Mouse (Mus musculus) hindbrain, embryonic 10.5 days (tissue): ENCODE data around the gene Ambra1. TPM values are rescaled to one million over a fixed set of nuclear protein-coding genes. Genes with fewer than 3 reads are reported as not detected.

ENCODE experiments used
- DNase-seq: peaks from one replicate; pipeline ENCODE4 v3.0.0-alpha.2; 2017; ENCODE audit warnings: low spot score
- H3K27ac ChIP-seq: fragments of 300-500 bp; sonication (generic); 2 replicates; pipeline ENCODE4 v1.5.1; 2016; ENCODE audit warnings: mild to moderate bottlenecking, moderate library complexity
- H3K27me3 ChIP-seq: fragments of 300-500 bp; sonication (generic); 2 replicates; pipeline ENCODE4 v1.6.1; 2016; ENCODE audit warnings: mild to moderate bottlenecking; ENCODE audit not compliant: poor library complexity, insufficient read depth, severe bottlenecking
- H3K36me3 ChIP-seq: fragments of 300-500 bp; sonication (generic); 2 replicates; pipeline ENCODE4 v1.6.1; 2016; ENCODE audit warnings: mild to moderate bottlenecking, moderate library complexity
- H3K4me1 ChIP-seq: fragments of 300-500 bp; sonication (generic); replicated peaks from 2 replicates; pipeline ENCODE4 v1.6.1; 2016; ENCODE audit warnings: mild to moderate bottlenecking
- H3K4me3 ChIP-seq: fragments of 300-500 bp; sonication (generic); 2 replicates; pipeline ENCODE4 v1.5.1; 2016; ENCODE audit warnings: mild to moderate bottlenecking, moderate library complexity
- H3K9me3 ChIP-seq: fragments of 300-500 bp; sonication (generic); 2 replicates; pipeline ENCODE4 v1.6.1; 2016; ENCODE audit warnings: mild to moderate bottlenecking, moderate library complexity
- WGBS: fragments of 180-500 bp; shearing (Covaris S2); methylation state at CpG from one replicate; pipeline ENCODE4 v1.1.7; 2016; 5-methylcytosine and 5-hydroxymethylcytosine counted together
- polyA plus RNA-seq: library from polyadenylated mRNA; unstranded; fragments of >200 nt; fragmentation: Nextera tagmentation; extraction: Ambion mirVana; gene quantifications from 2 replicates; pipeline ENCODE4 v1.2.1, GENCODE M21; 2016

Ambra1 gene
- polyA plus RNA-seq, 1 experiment from 2014 or later: 25.7 TPM

GRCm38 (mm10) chr2:91852446-91853191, 122.7 kb downstream of the Ambra1 start:
- no peaks in the 10 kb centered on the region for H3K27me3 ChIP-seq
- H3K4me3 ChIP-seq: no peak overlapping the region
- H3K27ac ChIP-seq: no peak overlapping the region
- H3K36me3 ChIP-seq: no peaks in the 10 kb centered on the region
- no peaks in the 10 kb centered on the region for H3K9me3 ChIP-seq
- DNase-seq: peak; percentile 31
- WGBS: 19% methylated on average over 2 of the region's 2 CpGs
- peaks cover 12% of the 10 kb centered on the region for H3K4me1 ChIP-seq

GRCm38 (mm10) chr2:91854575-91854974, 124.6 kb downstream of the Ambra1 start:
- Histone ChIP-seq H3K4me1 (peaks cover 15% of the 10 kb centered on the region), H3K27ac (no peak overlapping the region), H3K9me3 (no peaks in the 10 kb centered on the region), H3K27me3 (no peaks in the 10 kb centered on the region), H3K36me3 (no peaks in the 10 kb centered on the region), H3K4me3 (no peak overlapping the region)
- no peak for DNase-seq
- 79% methylated on average over 6 of the region's 6 CpGs for WGBS

GRCm38 (mm10) chr2:91856958-91857357, 127.0 kb downstream of the Ambra1 start:
- 92% methylated on average over 3 of the region's 3 CpGs for WGBS
- H3K9me3 ChIP-seq: no peaks in the 10 kb centered on the region
- no peak overlapping the region for H3K4me3 ChIP-seq
- H3K27me3 ChIP-seq: no peaks in the 10 kb centered on the region
- no peak for DNase-seq
- no peak overlapping the region for H3K27ac ChIP-seq
- no peaks in the 10 kb centered on the region for H3K36me3 ChIP-seq
- peaks cover 15% of the 10 kb centered on the region for H3K4me1 ChIP-seq

- no peak overlapping the region for H3K4me3 ChIP-seq
- no peaks in the 10 kb centered on the region for H3K9me3 ChIP-seq
- H3K36me3 ChIP-seq: no peaks in the 10 kb centered on the region
- no peaks in the 10 kb centered on the region for H3K27me3 ChIP-seq
- H3K4me1 ChIP-seq: peaks cover 3% of the 10 kb centered on the region; the same call in 1 of the 2 replicates
- 64% methylated on average over 4 of the region's 4 CpGs for whole genome bisulfite sequencing
- DNase-seq: no peak
- no peak overlapping the region for H3K27ac ChIP-seq
Measured at GRCm38 (mm10) chr2:91859423-91859822, 129.5 kb downstream of the Ambra1 start.

DNA sequence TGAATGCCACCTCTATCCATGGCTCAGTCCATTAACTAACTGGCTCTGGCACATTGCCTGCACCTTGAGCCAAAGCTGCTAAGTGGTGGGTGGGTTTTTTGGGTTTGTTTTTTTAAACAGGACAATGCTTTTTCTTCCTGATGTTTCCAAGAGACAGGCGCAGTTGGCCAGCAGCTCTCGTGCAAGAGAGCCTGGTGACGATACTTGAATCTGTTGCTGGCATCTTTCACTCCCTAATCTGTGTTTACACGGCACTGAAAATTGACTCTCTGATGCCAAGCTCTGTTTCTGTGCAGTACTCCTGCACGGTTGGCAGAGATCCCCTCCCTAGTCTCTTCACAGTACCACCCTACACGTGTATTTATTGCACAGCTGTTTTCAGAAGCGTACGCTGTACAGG, 140.8 kb downstream of the Ambra1 start:
- 88% methylated on average over 8 of the region's 8 CpGs for WGBS
- Histone ChIP-seq H3K27ac (no peak overlapping the region), H3K9me3 (no peaks in the 10 kb centered on the region), H3K36me3 (peaks cover 5% of the 10 kb centered on the region), H3K4me3 (no peak overlapping the region), H3K4me1 (no peaks in the 10 kb centered on the region), H3K27me3 (no peaks in the 10 kb centered on the region)
- no peak for DNase-seq

DNA sequence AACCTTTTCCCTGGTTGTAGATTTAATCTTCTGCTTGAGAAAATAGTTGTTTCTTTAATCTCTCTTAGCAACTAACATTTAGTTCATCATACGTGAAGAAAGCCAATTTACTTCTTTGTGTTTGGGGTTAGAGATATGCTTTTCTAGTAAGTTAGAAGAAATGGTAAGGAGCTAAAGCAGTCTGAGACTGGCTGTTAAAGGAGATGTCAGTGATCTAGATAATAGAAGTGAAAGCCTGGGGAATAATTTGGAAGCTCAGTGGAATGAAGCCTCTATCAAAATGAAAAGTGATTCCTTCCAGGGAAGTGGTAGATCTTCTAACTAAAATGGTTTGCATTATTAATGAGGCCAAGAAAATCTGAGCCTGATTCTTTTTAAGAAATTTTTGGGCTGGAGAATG, 141.3 kb downstream of the Ambra1 start:
- peaks cover 9% of the 10 kb centered on the region for H3K36me3 ChIP-seq
- no peak for DNase-seq
- H3K27ac ChIP-seq: no peak overlapping the region
- WGBS: 91% methylated on average over 1 of the region's 1 CpGs
- H3K4me3 ChIP-seq: no peak overlapping the region
- H3K4me1 ChIP-seq: no peaks in the 10 kb centered on the region
- no peaks in the 10 kb centered on the region for H3K9me3 ChIP-seq
- H3K27me3 ChIP-seq: no peaks in the 10 kb centered on the region

DNA sequence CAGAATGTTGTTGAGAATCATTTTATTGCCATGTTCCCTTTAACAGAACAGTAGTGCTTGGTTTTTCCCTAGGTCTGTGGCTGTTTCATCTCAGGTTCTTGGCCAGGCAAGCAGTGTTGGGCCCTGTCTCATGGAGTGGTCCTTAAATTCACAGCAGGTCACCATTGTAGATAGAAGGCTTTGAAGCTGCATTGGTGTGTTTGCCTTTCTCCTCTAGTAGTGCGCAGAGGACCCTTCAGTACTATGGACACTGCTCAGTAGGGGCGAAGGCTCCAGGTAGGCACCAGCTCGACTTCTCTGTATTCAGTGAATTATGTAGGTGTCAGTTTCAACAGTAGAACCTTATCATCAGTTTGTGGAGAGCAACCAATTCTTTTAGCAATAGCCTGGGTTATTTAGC, 142.7 kb downstream of the Ambra1 start:
- WGBS: 96% methylated on average over 3 of the region's 3 CpGs
- H3K27me3 ChIP-seq: no peaks in the 10 kb centered on the region
- no peak for DNase-seq
- H3K36me3 ChIP-seq: peaks cover 21% of the 10 kb centered on the region
- H3K27ac ChIP-seq: no peak overlapping the region
- H3K4me1 ChIP-seq: no peaks in the 10 kb centered on the region
- H3K9me3 ChIP-seq: no peaks in the 10 kb centered on the region
- H3K4me3 ChIP-seq: no peak overlapping the region

DNA sequence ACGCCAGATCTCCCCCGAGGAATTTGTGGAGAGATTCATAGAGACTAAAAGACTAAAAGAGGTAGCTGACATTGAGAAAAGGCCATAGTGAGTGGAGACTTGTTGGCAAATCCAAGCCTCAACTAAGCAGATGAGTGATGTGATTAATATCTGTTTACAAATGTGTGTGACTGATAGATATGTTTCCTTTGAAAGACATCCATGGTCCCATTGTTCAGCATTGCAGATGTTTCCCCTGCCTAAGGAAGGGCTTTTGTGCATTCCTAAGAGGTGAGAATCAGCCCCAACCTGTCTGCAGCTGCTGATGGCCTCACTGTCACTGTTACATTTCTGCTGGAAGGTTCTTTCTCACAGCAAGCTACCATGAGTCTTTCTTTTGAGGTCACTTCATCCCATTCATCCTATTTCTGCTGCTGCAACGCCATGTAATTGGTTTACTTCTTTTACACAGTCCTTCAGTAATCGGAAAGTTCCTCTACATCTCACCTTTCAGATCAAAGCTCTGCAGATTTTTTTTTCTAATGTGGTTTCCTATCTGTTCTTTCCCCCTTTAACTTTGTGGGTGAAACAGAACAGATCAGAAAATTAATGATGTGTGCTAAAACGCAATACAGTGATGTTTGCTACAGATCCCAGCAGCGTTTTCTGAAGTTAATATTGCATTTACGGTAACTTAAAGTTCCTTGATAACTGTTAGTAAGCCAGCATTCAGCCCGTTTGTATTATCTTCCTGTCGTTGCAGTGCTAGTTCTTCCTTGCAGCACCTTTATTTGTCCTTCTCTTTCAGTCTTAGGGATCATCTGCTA, 146.3 kb downstream of the Ambra1 start:
- no peaks in the 10 kb centered on the region for H3K9me3 ChIP-seq
- no peaks in the 10 kb centered on the region for H3K4me1 ChIP-seq
- no peak for DNase-seq
- WGBS: 91% methylated on average over 9 of the region's 9 CpGs
- no peak overlapping the region for H3K27ac ChIP-seq
- no peak overlapping the region for H3K4me3 ChIP-seq
- H3K36me3 ChIP-seq: peaks cover 21% of the 10 kb centered on the region
- H3K27me3 ChIP-seq: no peaks in the 10 kb centered on the region

- peaks cover 21% of the 10 kb centered on the region for H3K36me3 ChIP-seq
- no peaks in the 10 kb centered on the region for H3K4me1 ChIP-seq
- 96% methylated on average over 2 of the region's 2 CpGs for WGBS
- H3K9me3 ChIP-seq: no peaks in the 10 kb centered on the region
- no peak overlapping the region for H3K27ac ChIP-seq
- H3K4me3 ChIP-seq: no peak overlapping the region
- H3K27me3 ChIP-seq: no peaks in the 10 kb centered on the region
- no peak for DNase-seq
Measured at GRCm38 (mm10) chr2:91876806-91877140, 146.8 kb downstream of the Ambra1 start.

DNA sequence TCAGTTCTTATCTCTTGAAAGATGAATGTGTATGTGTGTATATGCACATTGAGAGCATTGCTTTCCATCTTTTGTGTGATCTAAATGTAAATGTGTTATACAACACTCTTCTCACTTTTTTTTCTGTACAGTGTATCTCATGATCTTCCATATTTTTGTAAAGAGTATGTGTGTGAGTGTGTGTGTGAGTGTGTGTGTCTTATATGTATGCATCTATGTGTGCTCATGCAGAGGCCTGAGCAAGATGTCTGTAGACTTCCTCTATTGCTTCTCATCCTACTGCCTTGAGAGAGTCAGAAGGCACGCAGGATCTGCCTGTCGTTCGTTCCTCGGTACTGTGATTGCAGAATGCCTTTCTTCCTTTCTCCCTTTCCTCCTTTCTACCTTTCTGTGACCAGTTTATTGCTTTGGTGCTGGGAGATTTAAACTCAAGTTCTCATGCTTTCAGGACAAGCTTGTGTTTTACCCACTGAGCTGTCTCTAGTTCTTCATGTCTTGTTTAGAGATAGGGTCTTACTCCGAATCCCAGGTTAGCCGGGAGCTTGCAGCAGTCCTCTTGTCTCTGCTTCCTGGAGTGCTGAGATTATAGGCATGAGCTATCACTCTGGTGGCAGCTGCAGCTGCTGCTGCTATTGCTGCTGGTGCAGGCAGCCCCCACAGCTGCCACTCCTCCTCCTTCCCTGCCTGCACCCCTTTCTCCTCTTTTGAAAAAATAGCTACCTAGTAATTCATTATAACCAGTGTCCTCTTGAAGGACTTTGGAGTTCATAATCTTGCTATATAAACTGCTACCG, 148.7 kb downstream of the Ambra1 start:
- Histone ChIP-seq H3K9me3 (no peaks in the 10 kb centered on the region), H3K36me3 (peaks cover 21% of the 10 kb centered on the region), H3K4me3 (no peak overlapping the region), H3K27me3 (no peaks in the 10 kb centered on the region), H3K27ac (no peak overlapping the region), H3K4me1 (no peaks in the 10 kb centered on the region)
- DNase-seq: no peak
- 86% methylated on average over 7 of the region's 7 CpGs for WGBS

- H3K36me3 ChIP-seq: peaks cover 30% of the 10 kb centered on the region
- H3K4me3 ChIP-seq: no peak overlapping the region
- H3K27me3 ChIP-seq: no peaks in the 10 kb centered on the region
- DNase-seq: no peak
- H3K4me1 ChIP-seq: no peaks in the 10 kb centered on the region
- H3K9me3 ChIP-seq: no peaks in the 10 kb centered on the region
- H3K27ac ChIP-seq: no peak overlapping the region
- 89% methylated on average over 4 of the region's 4 CpGs for WGBS
Measured at GRCm38 (mm10) chr2:91883961-91884360, 154.0 kb downstream of the Ambra1 start.

DNA sequence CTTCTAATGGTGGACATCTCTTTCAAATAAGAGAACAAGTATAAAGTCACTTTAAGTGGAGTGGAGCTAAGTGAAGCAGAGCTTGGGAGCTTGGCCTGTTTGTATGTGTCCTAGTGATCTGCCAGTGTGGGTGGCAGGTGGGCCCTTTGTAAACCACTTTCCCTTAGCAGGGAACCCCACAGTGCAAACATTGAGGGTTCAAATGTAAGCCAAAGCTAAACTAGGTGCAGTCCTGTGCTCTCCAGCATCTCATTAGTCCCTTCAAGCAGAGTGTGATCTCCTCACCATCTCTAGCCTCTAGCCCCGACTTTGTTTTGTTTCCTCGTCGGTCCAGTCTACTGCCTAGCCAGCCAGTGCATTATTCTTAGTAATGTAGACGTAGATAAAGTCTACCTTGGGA, 154.7 kb downstream of the Ambra1 start:
- Histone ChIP-seq H3K4me3 (no peak overlapping the region), H3K4me1 (no peaks in the 10 kb centered on the region), H3K9me3 (no peaks in the 10 kb centered on the region), H3K27ac (no peak overlapping the region), H3K36me3 (peaks cover 30% of the 10 kb centered on the region), H3K27me3 (no peaks in the 10 kb centered on the region)
- DNase-seq: no peak
- 81% methylated on average over 4 of the region's 4 CpGs for WGBS

DNA sequence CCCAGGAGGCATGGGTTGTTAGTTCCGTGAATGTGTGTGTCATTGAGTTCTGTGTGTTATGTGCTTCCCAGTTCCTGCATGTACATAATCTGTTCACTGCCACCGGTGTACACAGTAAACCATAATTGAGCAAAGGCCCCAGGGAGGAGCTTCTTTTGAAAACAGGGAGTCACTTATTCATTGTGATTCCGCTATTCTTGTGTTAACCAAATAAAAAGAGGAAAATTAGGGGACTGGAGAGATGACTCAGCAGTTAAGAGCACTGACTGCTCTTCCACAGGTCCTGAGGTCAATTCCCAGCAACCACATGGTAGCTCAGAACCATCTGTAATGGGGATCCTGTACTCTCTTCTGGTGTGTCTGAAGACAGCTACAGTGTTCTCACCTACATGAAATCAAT, 164.8 kb downstream of the Ambra1 start:
- Histone ChIP-seq H3K27ac (no peak overlapping the region), H3K36me3 (peaks cover 29% of the 10 kb centered on the region), H3K9me3 (no peaks in the 10 kb centered on the region), H3K4me1 (no peaks in the 10 kb centered on the region), H3K4me3 (no peak overlapping the region), H3K27me3 (no peaks in the 10 kb centered on the region)
- 90% methylated on average over 3 of the region's 3 CpGs for WGBS
- DNase-seq: no peak
